Mouse (Mus musculus): ENCODE measurements around the gene Pcdh9.

GRCm38 (mm10) chr14:93329247-93329646 lies 561.2 kb downstream of the Pcdh9 start:
- TF ChIP-seq CTCF (IDR thresholded peaks at IDR 0.05; ENCODE audit: low read depth, low read length) (no peak), POLR2A (IDR thresholded peaks at IDR 0.05; ENCODE audit: extremely low read depth, insufficient read depth, low read length) (no peak)

Data from liver, adult 2 months (tissue).